Mouse (Mus musculus) left cerebral cortex, postnatal 14 days (tissue): ENCODE results near the gene Slc37a4. TPM values are rescaled to one million over a fixed set of nuclear protein-coding genes. Genes with fewer than 3 reads are reported as not detected.
"Not testable (repeated sequence)": the region's sequence is repeated elsewhere in the genome, so short reads cannot be mapped to it uniquely, and the experiment has no call there.

Source experiments
- DNase-seq, 2 experiments: peaks; one replicate each; pipeline ENCODE4 v3.0.0; 2021 to 2022; ENCODE audit warnings: low spot score in 2 of 2, mixed read lengths in 1 of 2
- intact Hi-C: fragments of 180-260 bp; cut with DNase I; formaldehyde crosslinking; loops from one replicate; pipeline ENCODE4 v1.15.1; 2025
- microRNA-seq, 2 experiments: library from miRNA; unstranded; fragments of <30 nt; microRNA quantifications; one replicate each; pipeline ENCODE4 v1.2.0; 2022
- total RNA-seq, 2 experiments: library from RNA; stranded (reverse); gene quantifications; 2 replicates each; pipeline ENCODE4 v1.2.3; 2021

Gene Slc37a4
- total RNA-seq, 2 experiments from 2014 or later: 35.8 to 45.1 TPM

- DNase-seq, intact Hi-C loops: not testable (repeated sequence)
Observed at GRCm38 (mm10) chr9:44419730-44420129, 23.1 kb downstream of the Slc37a4 start.

- no peak for DNase-seq
- intact Hi-C loops: no loop called here
Observed at GRCm38 (mm10) chr9:44420280-44420898, 23.7 kb downstream of the Slc37a4 start.

- intact Hi-C loops: no loop called here
- no peak for DNase-seq
Observed at GRCm38 (mm10) chr9:44423576-44423975, 26.9 kb downstream of the Slc37a4 start.

- intact Hi-C loops: no loop called here
- DNase-seq: no peak
Observed at GRCm38 (mm10) chr9:44432577-44433185, 36.0 kb downstream of the Slc37a4 start.

- no peak for DNase-seq
- intact Hi-C loops: no loop called here
Observed at GRCm38 (mm10) chr9:44435747-44436146, 39.1 kb downstream of the Slc37a4 start.

- intact Hi-C loops: no loop called here
- no peak for DNase-seq
Observed at GRCm38 (mm10) chr9:44440961-44441360, 44.3 kb downstream of the Slc37a4 start, which contains the start of gene Foxr1. Foxr1 (minus strand) TSS chr9:44441136.

- DNase-seq, intact Hi-C loops: not testable (repeated sequence)
Observed at GRCm38 (mm10) chr9:44444402-44445025, 47.9 kb downstream of the Slc37a4 start.

GRCm38 (mm10) chr9:44450387-44450786 lies 53.7 kb downstream of the Slc37a4 start:
- DNase-seq: no peak
- intact Hi-C loops: no loop called here

Small RNAs within 50 kb of the gene (microRNA-seq; reads per million reads assigned to microRNA genes)
- gene Mir7085: 1.6 to 1.7 reads per million in 2 experiments

Other genes starting within 250 kb of the Slc37a4 start
- gene Cbl, start 162.8 kb upstream of the Slc37a4 start, total RNA-seq: 10 to 100 TPM; 44.9 to 48.9 TPM
- 1 to 10 TPM; 1.2 to 1.4 TPM for gene Ccdc153, start 156.2 kb upstream of the Slc37a4 start, total RNA-seq
- gene Pdzd3, start 145.4 kb upstream of the Slc37a4 start, total RNA-seq: under 1 TPM; 0.53 to 0.82 TPM
- 10 to 100 TPM; 11.4 to 11.6 TPM for gene Nlrx1, start 128.3 kb upstream of the Slc37a4 start, total RNA-seq
- gene Abcg4, start 108.2 kb upstream of the Slc37a4 start, total RNA-seq: 10 to 100 TPM; 62.2 to 67.9 TPM
- gene Hinfp, start 91.2 kb upstream of the Slc37a4 start, total RNA-seq: 10 to 100 TPM; 22.6 to 27.7 TPM
- 100 to 1,000 TPM; 177 to 213 TPM for gene C2cd2l, start 76.6 kb upstream of the Slc37a4 start, total RNA-seq
- 10 to 100 TPM; 14.8 to 14.9 TPM for gene Dpagt1, start 70.8 kb upstream of the Slc37a4 start, total RNA-seq
- gene H2afx, start 62.2 kb upstream of the Slc37a4 start, total RNA-seq: 10 to 100 TPM; 59.8 to 66.2 TPM
- 10 to 100 TPM; 18.3 to 20.2 TPM for gene Hmbs, start 52.6 kb upstream of the Slc37a4 start, total RNA-seq
- gene Vps11, start 35.2 kb upstream of the Slc37a4 start, total RNA-seq: 10 to 100 TPM; 44.2 to 44.6 TPM
- 100 to 1,000 TPM; 100 to 101 TPM for gene Hyou1, start 17.4 kb upstream of the Slc37a4 start, total RNA-seq
- 100 to 1,000 TPM; 572 to 612 TPM for gene Rps25, start 10.3 kb downstream of the Slc37a4 start, total RNA-seq
- 10 to 100 TPM; 68.5 to 74.8 TPM for gene Trappc4, start 10.7 kb downstream of the Slc37a4 start, total RNA-seq
- 10 to 100 TPM; 16.2 to 21.2 TPM for gene Ccdc84, start 21.7 kb downstream of the Slc37a4 start, total RNA-seq
- gene Foxr1, start 44.3 kb downstream of the Slc37a4 start, total RNA-seq: not detected
- gene Upk2, start 58.1 kb downstream of the Slc37a4 start, total RNA-seq: not detected
- gene Bcl9l, start 86.0 kb downstream of the Slc37a4 start, total RNA-seq: 10 to 100 TPM; 76.2 to 84.8 TPM
- gene Cxcr5, start 165.0 kb downstream of the Slc37a4 start, total RNA-seq: not detected
- 100 to 1,000 TPM; 110 to 112 TPM for gene Ddx6, start 208.0 kb downstream of the Slc37a4 start, total RNA-seq